Mouse (Mus musculus) G1E (cell line): ENCODE measurements around the gene Olfr1061. TPM values are rescaled to one million over a fixed set of nuclear protein-coding genes. Genes with fewer than 3 reads are reported as not detected.
"Not testable (repeated sequence)": the region's sequence is repeated elsewhere in the genome, so short reads cannot be mapped to it uniquely, and the experiment has no call there.

ENCODE experiments used
- ATAC-seq: 2 replicates; pipeline ENCODE4 v1.8.0; 2016; ENCODE audit warnings: mild to moderate bottlenecking; ENCODE audit not compliant: insufficient number of reproducible peaks, poor library complexity, low FRiP score, severe bottlenecking; ENCODE audit errors: extremely low read depth
- DNase-seq: peaks from one replicate; pipeline ENCODE4 v3.0.0; 2012; ENCODE audit warnings: low spot score
- H3K27me3 ChIP-seq: 2 replicates; pipeline ENCODE4 v1.6.1; 2012; ENCODE audit warnings: mild to moderate bottlenecking, low read length, inconsistent platforms; ENCODE audit not compliant: insufficient read depth
- H3K36me3 ChIP-seq: replicated peaks from 2 replicates; pipeline ENCODE3; 2012; ENCODE audit warnings: mild to moderate bottlenecking, inconsistent platforms
- H3K4me1 ChIP-seq: 2 replicates; pipeline ENCODE4 v1.6.1; 2012; ENCODE audit warnings: low read depth, low read length, inconsistent platforms, mixed read lengths; ENCODE audit not compliant: insufficient read depth
- H3K4me3 ChIP-seq: 2 replicates; pipeline ENCODE4 v1.5.1; 2012; ENCODE audit warnings: low read depth, mild to moderate bottlenecking, inconsistent platforms, low read length, moderate library complexity, mixed read lengths
- H3K9me3 ChIP-seq: replicated peaks from 2 replicates; pipeline ENCODE4 v1.6.1; 2012; ENCODE audit warnings: inconsistent platforms
- CTCF ChIP-seq: IDR thresholded peaks from 2 replicates; pipeline ENCODE4 v1.5.1; 2012; ENCODE audit warnings: low read depth, low read length, inconsistent platforms, mixed read lengths
- GATA1 ChIP-seq: IDR thresholded peaks from 2 replicates; pipeline ENCODE4 v1.6.1; 2012; ENCODE audit warnings: borderline replicate concordance, low read length, inconsistent platforms, mixed read lengths
- GATA2 ChIP-seq: IDR thresholded peaks from 2 replicates; pipeline ENCODE4 v1.6.1; 2012; ENCODE audit warnings: low read depth, low read length, inconsistent platforms, borderline replicate concordance
- POLR2AphosphoS5 ChIP-seq: IDR thresholded peaks from 2 replicates; pipeline ENCODE4 v1.6.1; 2012; ENCODE audit warnings: low read depth, low read length, inconsistent platforms; ENCODE audit not compliant: insufficient replicate concordance
- TAL1 ChIP-seq: conservative IDR thresholded peaks from 2 replicates; pipeline ENCODE4 v1.6.1; 2012; ENCODE audit warnings: low read depth, low read length, inconsistent platforms, mixed read lengths
- polyA plus RNA-seq: library from polyadenylated mRNA; stranded (reverse); fragments of >175 nt; gene quantifications from 2 replicates; pipeline ENCODE4 v1.2.3, GENCODE M21; 2012
- total RNA-seq, 2 experiments: library from RNA; stranded (forward) in 1 of 2; stranded (reverse) in 1 of 2; fragments of 200-1000 nt in 1 of 2; fragments of >200 nt in 1 of 2; fragmentation: Nextera tagmentation in 1 of 2; gene quantifications; 2 replicates each; pipeline ENCODE4 v1.2.3; 2014 to 2017

Olfr1061 gene
- total RNA-seq (2014; fragmentation: Nextera tagmentation), result not detected in 2 replicates
- total RNA-seq (2017), result not detected in 2 replicates
- not detected in 2 replicates for polyA plus RNA-seq

DNA sequence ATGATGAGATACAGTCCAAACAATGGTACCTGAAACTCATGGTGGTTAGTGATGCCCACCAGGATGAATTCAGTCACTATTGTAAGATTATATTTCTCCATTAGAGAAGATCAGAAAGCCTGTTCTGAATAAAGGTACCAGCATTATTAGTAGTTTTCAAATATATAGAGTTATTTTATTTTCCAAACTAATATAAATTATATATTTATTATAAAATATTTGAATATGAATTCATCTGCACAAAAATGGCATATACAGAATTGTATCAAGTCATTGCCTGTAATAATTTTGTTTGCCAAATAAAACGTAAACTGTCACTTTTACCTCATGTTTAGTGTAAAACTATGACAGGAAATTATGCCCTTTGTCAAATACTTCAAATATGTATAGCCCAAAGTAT is at the start of gene Olfr1061:
Gene Olfr1061 (minus strand): TSS at position 101 of the 400 bp plus-strand sequence.
- DNase-seq, result no peak
- Histone ChIP-seq H3K27me3 (no peaks in the 10 kb centered on the region), H3K36me3 (no peaks in the 10 kb centered on the region), H3K4me1 (no peaks in the 10 kb centered on the region), H3K9me3 (no peaks in the 10 kb centered on the region), H3K4me3 (no peak within 1 kb of the TSS)
- no peak for TF ChIP-seq POLR2AphosphoS5
- no peak for TF ChIP-seq TAL1
- no peak for TF ChIP-seq GATA1
- TF ChIP-seq CTCF, result no peak
- no peak for TF ChIP-seq GATA2
- no peak for ATAC-seq

DNA sequence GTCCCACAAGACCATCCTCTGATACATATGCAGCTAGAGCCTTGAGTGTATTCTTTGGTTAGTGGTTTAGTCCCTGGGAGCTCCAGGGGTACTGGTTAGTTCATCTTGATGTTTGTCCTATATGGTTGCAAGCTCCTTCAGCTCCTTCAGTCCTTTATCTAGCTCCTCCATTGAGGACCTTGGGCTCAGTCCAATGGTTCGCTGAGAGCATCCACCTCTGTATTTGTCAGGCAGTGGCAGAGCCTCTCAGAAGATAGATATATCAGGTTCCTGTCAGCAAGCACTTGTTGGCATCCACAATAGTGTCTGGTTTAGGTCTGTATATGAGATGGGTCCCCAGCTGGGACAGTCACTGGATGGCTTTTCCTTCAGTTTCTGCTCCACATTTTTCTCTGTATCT is 46.6 kb upstream of the Olfr1061 start:
- H3K4me3 ChIP-seq, result no peak overlapping the region
- no peaks in the 10 kb centered on the region for H3K9me3 ChIP-seq
- H3K36me3 ChIP-seq, result no peaks in the 10 kb centered on the region
- no peak for ATAC-seq
- TF ChIP-seq CTCF (no peak), POLR2AphosphoS5 (no peak), TAL1 (no peak)
- no peak for DNase-seq
- H3K4me1 ChIP-seq, result no peaks in the 10 kb centered on the region
- no peaks in the 10 kb centered on the region for H3K27me3 ChIP-seq

DNA sequence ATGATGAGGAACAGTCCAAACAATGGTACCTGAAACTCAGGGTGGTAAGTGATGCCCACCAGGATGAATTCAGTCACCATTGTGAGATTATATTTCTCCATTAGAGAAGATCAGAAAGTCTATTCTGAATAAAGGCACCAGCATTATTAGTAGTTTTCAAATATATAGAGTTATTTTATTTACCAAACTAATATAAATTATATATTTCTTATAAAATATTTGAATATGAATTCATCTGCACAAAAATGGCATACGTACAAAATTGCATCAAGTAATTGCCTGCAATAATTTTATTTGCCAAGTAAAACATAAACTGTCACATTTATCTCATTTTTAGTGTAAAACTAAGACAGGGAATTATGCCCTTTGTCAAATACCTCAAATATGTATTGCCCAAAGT is 42.3 kb upstream of the Olfr1061 start, which contains the start of gene Olfr1066:
Gene Olfr1066 (minus strand): TSS at position 101 of the 400 bp plus-strand sequence.
- ATAC-seq (no peak), DNase-seq (no peak)
- Histone ChIP-seq H3K27me3 (no peaks in the 10 kb centered on the region), H3K4me3 (no peak within 1 kb of the TSS), H3K36me3 (no peaks in the 10 kb centered on the region), H3K9me3 (no peaks in the 10 kb centered on the region), H3K4me1 (no peaks in the 10 kb centered on the region)
- no peak for TF ChIP-seq TAL1
- TF ChIP-seq GATA2, result no peak
- no peak for TF ChIP-seq CTCF
- no peak for TF ChIP-seq POLR2AphosphoS5
- no peak for TF ChIP-seq GATA1

DNA sequence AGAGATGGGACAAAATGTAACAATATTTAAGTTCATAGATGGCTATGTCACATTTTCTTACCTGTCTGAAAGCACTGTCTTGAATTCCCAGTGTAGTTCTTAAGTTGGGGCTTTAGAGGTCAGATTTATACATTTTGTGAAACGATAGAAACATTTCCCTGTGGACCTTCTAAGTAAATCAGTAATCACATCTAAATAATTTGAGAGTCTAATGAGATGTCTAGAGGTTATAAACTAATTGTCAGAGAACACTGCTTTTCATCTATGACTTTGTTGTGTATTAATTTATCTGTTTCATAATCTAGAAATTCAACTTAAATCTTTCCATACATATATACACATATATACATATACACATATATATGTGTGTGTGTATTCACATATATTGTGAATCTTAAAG is 36.6 kb upstream of the Olfr1061 start, which contains the start of gene Olfr1065:
Gene Olfr1065 (minus strand): TSS at position 101 of the 400 bp plus-strand sequence.
- not testable (repeated sequence) for H3K4me3 ChIP-seq, ATAC-seq, H3K27me3 ChIP-seq, H3K4me1 ChIP-seq, H3K9me3 ChIP-seq, DNase-seq, H3K36me3 ChIP-seq

DNA sequence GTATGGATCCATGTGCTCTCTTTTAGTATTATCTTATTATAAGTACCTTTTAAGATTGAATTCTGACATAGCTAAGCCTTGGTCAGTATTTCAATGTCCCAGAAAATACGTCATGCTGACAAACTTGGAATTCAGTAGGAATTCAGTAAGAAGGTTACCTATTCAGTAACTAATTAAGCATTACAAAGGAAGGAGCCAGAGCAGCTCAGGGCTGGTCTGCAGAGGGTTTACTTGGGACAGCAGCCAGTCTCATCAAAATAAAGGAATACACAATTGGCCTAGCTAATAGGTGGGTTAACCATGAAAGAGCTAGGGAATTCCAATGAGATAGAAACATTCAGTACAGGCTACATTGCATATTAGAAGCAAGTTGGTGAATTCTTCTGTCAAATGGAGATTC is 28.3 kb upstream of the Olfr1061 start:
- H3K4me3 ChIP-seq, DNase-seq: not testable (repeated sequence)

GRCm38 (mm10) chr2:86428511-86428910 is 14.7 kb upstream of the Olfr1061 start:
- H3K27me3 ChIP-seq, DNase-seq, ATAC-seq, H3K4me3 ChIP-seq, H3K36me3 ChIP-seq, H3K9me3 ChIP-seq, H3K4me1 ChIP-seq: not testable (repeated sequence)

More for the DNA sequence above, 28.3 kb upstream of the Olfr1061 start:
- ATAC-seq, H3K4me1 ChIP-seq, H3K9me3 ChIP-seq, H3K27me3 ChIP-seq, H3K36me3 ChIP-seq: not testable (repeated sequence)

- not testable (repeated sequence) for ATAC-seq
Observed at GRCm38 (mm10) chr2:86426649-86427048, 12.8 kb upstream of the Olfr1061 start, which contains the start of gene Olfr1062. Gene Olfr1062, minus strand, starts transcription at chr2:86426749.

GRCm38 (mm10) chr2:86395114-86395513 is 18.7 kb downstream of the Olfr1061 start:
- no peak for DNase-seq

More at GRCm38 (mm10) chr2:86426649-86427048, 12.8 kb upstream of the Olfr1061 start, which contains the start of gene Olfr1062:
- not testable (repeated sequence) for H3K9me3 ChIP-seq, DNase-seq, H3K4me1 ChIP-seq, H3K4me3 ChIP-seq, H3K27me3 ChIP-seq, H3K36me3 ChIP-seq

GRCm38 (mm10) chr2:86388461-86388860 is 25.4 kb downstream of the Olfr1061 start, which contains the start of gene Olfr1058:
Gene Olfr1058, minus strand, starts transcription at chr2:86388561.
- not testable (repeated sequence) for DNase-seq, H3K9me3 ChIP-seq, H3K36me3 ChIP-seq, ATAC-seq, H3K4me1 ChIP-seq, H3K27me3 ChIP-seq, H3K4me3 ChIP-seq

More at GRCm38 (mm10) chr2:86395114-86395513, 18.7 kb downstream of the Olfr1061 start:
- H3K9me3 ChIP-seq, result peaks cover 3% of the 10 kb centered on the region
- H3K36me3 ChIP-seq, result no peaks in the 10 kb centered on the region
- no peaks in the 10 kb centered on the region for H3K27me3 ChIP-seq
- H3K4me3 ChIP-seq, result no peak overlapping the region
- no peak for ATAC-seq
- no peaks in the 10 kb centered on the region for H3K4me1 ChIP-seq
- TF ChIP-seq GATA2 (no peak), POLR2AphosphoS5 (no peak)
